Mouse (Mus musculus): ENCODE results near the gene Cobll1. TPM values are rescaled to one million over a fixed set of nuclear protein-coding genes. Genes with fewer than 3 reads are reported as not detected.
A peak's percentile ranks its signal among the peaks of the same experiment; 100 is the strongest.

Cobll1 gene
- total and polyA plus RNA-seq, 2 experiments: 10.0 to 13.6 TPM

DNA sequence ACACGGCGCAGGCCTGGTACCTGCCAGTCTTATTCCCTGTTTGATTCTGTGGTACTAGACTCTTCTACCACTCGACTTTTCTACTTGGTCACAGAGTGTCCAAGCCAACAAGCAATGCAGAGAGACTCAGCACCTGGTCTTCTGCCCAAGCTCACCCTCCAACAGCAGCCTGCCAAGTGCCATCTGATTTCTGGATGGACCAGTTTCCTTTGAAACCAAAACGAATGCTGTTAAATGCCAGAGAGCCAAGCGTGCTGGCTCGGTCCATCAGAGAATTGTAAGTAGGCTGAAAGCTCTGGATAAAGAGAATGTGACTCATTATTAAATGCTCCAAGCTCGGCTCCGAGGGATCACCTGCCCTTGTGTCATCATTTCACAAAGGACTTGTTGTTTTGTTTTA, 16.2 kb downstream of the Cobll1 start:
- peak; percentile 85 for DNase-seq (ENCODE audit: extremely low read depth, low read depth, low spot score)
- peaks cover 32% of the 10 kb centered on the region for H3K4me1 ChIP-seq (ENCODE audit: control insufficient read depth, insufficient read depth, low read length)
- H3K27ac ChIP-seq (replicated peaks; ENCODE audit: insufficient read depth, low read depth, low read length): peak overlapping the region; percentile 11; the same call in 1 of the 2 replicates
- WGBS: 45% methylated on average over 8 of the region's 8 CpGs
- H3K79me2 ChIP-seq (ENCODE audit: control insufficient read depth, insufficient read depth, low read length): peaks cover 36% of the 10 kb centered on the region
- no peaks in the 10 kb centered on the region for H3K27me3 ChIP-seq (ENCODE audit: control insufficient read depth, insufficient read depth, low read length)
- H3K4me3 ChIP-seq (ENCODE audit: insufficient read depth, low read depth, low read length): no peak overlapping the region
- H3K36me3 ChIP-seq (ENCODE audit: control insufficient read depth, insufficient read depth, low read length): no peaks in the 10 kb centered on the region
- TF ChIP-seq POLR2A (IDR thresholded peaks at IDR 0.05; ENCODE audit: extremely low read depth, insufficient read depth, low read length): no peak
- TF ChIP-seq CTCF (IDR thresholded peaks at IDR 0.05; ENCODE audit: low read depth, low read length): no peak
- no peak overlapping the region for H3K9ac ChIP-seq (ENCODE audit: low read depth, low read length)

GRCm38 (mm10) chr2:65221646-65222045, 17.6 kb downstream of the Cobll1 start:
- TF ChIP-seq POLR2A (IDR thresholded peaks at IDR 0.05; ENCODE audit: extremely low read depth, insufficient read depth, low read length) (no peak), CTCF (IDR thresholded peaks at IDR 0.05; ENCODE audit: low read depth, low read length) (no peak)
- WGBS: 86% methylated on average over 2 of the region's 2 CpGs
- H3K27ac ChIP-seq (replicated peaks; ENCODE audit: insufficient read depth, low read depth, low read length): no peak overlapping the region
- H3K36me3 ChIP-seq (ENCODE audit: control insufficient read depth, insufficient read depth, low read length): no peaks in the 10 kb centered on the region
- no peaks in the 10 kb centered on the region for H3K27me3 ChIP-seq (ENCODE audit: control insufficient read depth, insufficient read depth, low read length)
- no peak for DNase-seq (ENCODE audit: extremely low read depth, low read depth, low spot score)
- H3K9ac ChIP-seq (ENCODE audit: low read depth, low read length): no peak overlapping the region
- no peak overlapping the region for H3K4me3 ChIP-seq (ENCODE audit: insufficient read depth, low read depth, low read length)
- H3K4me1 ChIP-seq (ENCODE audit: control insufficient read depth, insufficient read depth, low read length): peaks cover 26% of the 10 kb centered on the region
- H3K79me2 ChIP-seq (ENCODE audit: control insufficient read depth, insufficient read depth, low read length): peaks cover 37% of the 10 kb centered on the region; the same call in 1 of the 2 replicates

DNA sequence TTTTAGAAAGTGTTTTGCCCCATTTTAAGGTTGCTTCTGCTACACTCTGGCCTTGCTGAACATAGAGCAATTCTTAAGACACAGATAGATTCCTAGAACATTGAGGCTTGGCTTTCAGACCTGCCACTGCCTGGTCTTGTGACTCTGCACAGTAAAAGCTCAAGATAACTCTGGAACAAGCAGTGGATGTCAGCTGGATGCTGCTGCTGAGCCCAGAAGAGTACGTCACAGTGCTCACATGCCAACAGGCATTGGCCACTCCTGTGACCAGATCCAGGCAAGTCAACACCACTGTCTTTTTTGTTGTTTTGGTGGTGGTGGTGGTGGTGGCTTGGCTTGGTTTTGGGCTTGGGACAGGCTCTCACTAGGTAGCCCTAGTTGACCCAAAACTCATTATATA, 18.6 kb downstream of the Cobll1 start:
- no peaks in the 10 kb centered on the region for H3K27me3 ChIP-seq (ENCODE audit: control insufficient read depth, insufficient read depth, low read length)
- H3K27ac ChIP-seq (replicated peaks; ENCODE audit: insufficient read depth, low read depth, low read length): no peak overlapping the region
- 26% methylated on average over 1 of the region's 1 CpGs for WGBS
- peaks cover 21% of the 10 kb centered on the region for H3K4me1 ChIP-seq (ENCODE audit: control insufficient read depth, insufficient read depth, low read length)
- no peak overlapping the region for H3K4me3 ChIP-seq (ENCODE audit: insufficient read depth, low read depth, low read length)
- DNase-seq (ENCODE audit: extremely low read depth, low read depth, low spot score): peak; percentile 96
- no peak for TF ChIP-seq POLR2A (IDR thresholded peaks at IDR 0.05; ENCODE audit: extremely low read depth, insufficient read depth, low read length)
- TF ChIP-seq CTCF (IDR thresholded peaks at IDR 0.05; ENCODE audit: low read depth, low read length): no peak
- H3K79me2 ChIP-seq (ENCODE audit: control insufficient read depth, insufficient read depth, low read length): peaks cover 30% of the 10 kb centered on the region; the same call in 1 of the 2 replicates
- H3K9ac ChIP-seq (ENCODE audit: low read depth, low read length): no peak overlapping the region
- H3K36me3 ChIP-seq (ENCODE audit: control insufficient read depth, insufficient read depth, low read length): no peaks in the 10 kb centered on the region

- Histone ChIP-seq H3K27me3 (ENCODE audit: control insufficient read depth, insufficient read depth, low read length) (no peaks in the 10 kb centered on the region), H3K4me3 (ENCODE audit: insufficient read depth, low read depth, low read length) (no peak overlapping the region), H3K4me1 (ENCODE audit: control insufficient read depth, insufficient read depth, low read length) (peaks cover 21% of the 10 kb centered on the region), H3K9ac (ENCODE audit: low read depth, low read length) (no peak overlapping the region), H3K36me3 (ENCODE audit: control insufficient read depth, insufficient read depth, low read length) (no peaks in the 10 kb centered on the region), H3K27ac (replicated peaks; ENCODE audit: insufficient read depth, low read depth, low read length) (peak overlapping the region; percentile 87), H3K79me2 (ENCODE audit: control insufficient read depth, insufficient read depth, low read length) (peaks cover 31% of the 10 kb centered on the region; the same call in 1 of the 2 replicates)
- peak; percentile 86 for DNase-seq (ENCODE audit: extremely low read depth, low read depth, low spot score)
- TF ChIP-seq POLR2A (IDR thresholded peaks at IDR 0.05; ENCODE audit: extremely low read depth, insufficient read depth, low read length) (no peak), CTCF (IDR thresholded peaks at IDR 0.05; ENCODE audit: low read depth, low read length) (no peak)
- 41% methylated on average over 11 of the region's 11 CpGs for WGBS
These were observed 19.6 kb downstream of the Cobll1 start for GRCm38 (mm10) chr2:65219375-65220135.

DNA sequence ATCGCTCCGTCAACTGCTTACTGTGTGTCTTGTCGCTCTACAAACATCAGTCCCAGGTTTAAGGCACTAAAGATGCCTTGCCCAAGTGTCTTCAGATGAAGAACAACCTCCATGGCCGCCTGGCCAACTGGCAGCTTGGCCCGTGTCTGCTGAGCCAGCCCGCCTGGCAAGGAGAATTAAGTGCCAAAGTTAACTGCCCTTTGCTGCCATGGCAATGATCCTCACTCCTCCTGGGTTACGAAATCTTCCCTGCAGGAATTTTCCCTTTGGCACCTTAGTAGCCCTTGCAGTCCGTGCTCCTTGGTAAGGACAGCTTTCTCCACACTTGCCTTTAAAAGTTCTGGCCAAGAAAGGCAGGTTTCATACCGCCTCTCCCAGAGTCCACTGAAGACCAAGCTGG, 20.9 kb downstream of the Cobll1 start:
- Histone ChIP-seq H3K4me3 (ENCODE audit: insufficient read depth, low read depth, low read length) (no peak overlapping the region), H3K27me3 (ENCODE audit: control insufficient read depth, insufficient read depth, low read length) (no peaks in the 10 kb centered on the region), H3K4me1 (ENCODE audit: control insufficient read depth, insufficient read depth, low read length) (peaks cover 18% of the 10 kb centered on the region), H3K79me2 (ENCODE audit: control insufficient read depth, insufficient read depth, low read length) (peaks cover 33% of the 10 kb centered on the region; the same call in 1 of the 2 replicates), H3K9ac (ENCODE audit: low read depth, low read length) (0 out of 2 replicates have a peak overlapping the region, but pooled peaks have one; percentile 26), H3K27ac (replicated peaks; ENCODE audit: insufficient read depth, low read depth, low read length) (peak overlapping the region; percentile 65), H3K36me3 (ENCODE audit: control insufficient read depth, insufficient read depth, low read length) (no peaks in the 10 kb centered on the region)
- 44% methylated on average over 9 of the region's 9 CpGs for WGBS
- TF ChIP-seq POLR2A (IDR thresholded peaks at IDR 0.05; ENCODE audit: extremely low read depth, insufficient read depth, low read length) (no peak), CTCF (IDR thresholded peaks at IDR 0.05; ENCODE audit: low read depth, low read length) (no peak)
- DNase-seq (ENCODE audit: extremely low read depth, low read depth, low spot score): peak; percentile 95

- WGBS: 87% methylated on average over 6 of the region's 6 CpGs
- no peak for TF ChIP-seq POLR2A (IDR thresholded peaks at IDR 0.05; ENCODE audit: extremely low read depth, insufficient read depth, low read length)
- no peak for TF ChIP-seq CTCF (IDR thresholded peaks at IDR 0.05; ENCODE audit: low read depth, low read length)
- no peak overlapping the region for H3K4me3 ChIP-seq (ENCODE audit: insufficient read depth, low read depth, low read length)
These were observed 21.5 kb downstream of the Cobll1 start for GRCm38 (mm10) chr2:65217677-65218076.

More at GRCm38 (mm10) chr2:65217677-65218076, 21.5 kb downstream of the Cobll1 start:
- no peaks in the 10 kb centered on the region for H3K36me3 ChIP-seq (ENCODE audit: control insufficient read depth, insufficient read depth, low read length)
- no peak overlapping the region for H3K9ac ChIP-seq (ENCODE audit: low read depth, low read length)
- peaks cover 14% of the 10 kb centered on the region for H3K4me1 ChIP-seq (ENCODE audit: control insufficient read depth, insufficient read depth, low read length)
- DNase-seq (ENCODE audit: extremely low read depth, low read depth, low spot score): no peak
- peak overlapping the region; percentile 27; the same call in 1 of the 2 replicates for H3K27ac ChIP-seq (replicated peaks; ENCODE audit: insufficient read depth, low read depth, low read length)
- H3K79me2 ChIP-seq (ENCODE audit: control insufficient read depth, insufficient read depth, low read length): peaks cover 36% of the 10 kb centered on the region; the same call in 1 of the 2 replicates
- no peaks in the 10 kb centered on the region for H3K27me3 ChIP-seq (ENCODE audit: control insufficient read depth, insufficient read depth, low read length)

Measured in liver, adult 2 months (tissue).